Mouse (Mus musculus) kidney, postnatal 0 days (tissue): ENCODE data around the gene Gtf2a2. TPM values are rescaled to one million over a fixed set of nuclear protein-coding genes. Genes with fewer than 3 reads are reported as not detected.
"Not testable (repeated sequence)": the region's sequence is repeated elsewhere in the genome, so short reads cannot be mapped to it uniquely, and the experiment has no call there.

Experiments
- ATAC-seq: fragments of 200-750 bp; cut with Nextera tagmentation; replicated peaks from 2 replicates; pipeline ENCODE4 v1.8.0; 2017; ENCODE audit warnings: low read depth, moderate number of reproducible peaks, moderate TSS enrichment, moderate library complexity; ENCODE audit not compliant: low FRiP score
- DNase-seq: peaks from one replicate; pipeline ENCODE4 v3.0.0-alpha.2; 2016; ENCODE audit warnings: low spot score
- H3K27ac ChIP-seq: fragments of 300-500 bp; sonication (generic); 2 replicates; pipeline ENCODE4 v1.5.1; 2014; ENCODE audit warnings: mild to moderate bottlenecking
- H3K27me3 ChIP-seq: fragments of 300-500 bp; sonication (generic); 2 replicates; pipeline ENCODE4 v1.6.1; 2014; ENCODE audit warnings: low read length, mixed read lengths; ENCODE audit not compliant: insufficient read depth
- H3K36me3 ChIP-seq: fragments of 300-500 bp; sonication (generic); 2 replicates; pipeline ENCODE4 v1.6.1; 2014; ENCODE audit warnings: low read length, mixed read lengths; ENCODE audit not compliant: insufficient read depth
- H3K4me1 ChIP-seq: fragments of 300-500 bp; sonication (generic); replicated peaks from 2 replicates; pipeline ENCODE4 v1.6.1; 2014; ENCODE audit warnings: antibody characterized with exemption, low read length, mixed read lengths; ENCODE audit not compliant: insufficient read depth
- H3K4me2 ChIP-seq: fragments of 300-500 bp; sonication (generic); 2 replicates; pipeline ENCODE4 v1.6.1; 2014; ENCODE audit warnings: mild to moderate bottlenecking, low read length, moderate library complexity, mixed read lengths
- H3K4me3 ChIP-seq: fragments of 300-500 bp; sonication (generic); replicated peaks from 2 replicates; pipeline ENCODE4 v1.5.1; 2014; ENCODE audit warnings: low read depth, low read length
- H3K9ac ChIP-seq: fragments of 300-500 bp; sonication (generic); 2 replicates; pipeline ENCODE4 v1.6.1; 2014; ENCODE audit warnings: low read depth, low read length
- H3K9me3 ChIP-seq: fragments of 300-500 bp; sonication (generic); replicated peaks from 2 replicates; pipeline ENCODE4 v1.6.1; 2016; ENCODE audit warnings: low read length, inconsistent platforms, mixed read lengths
- CTCF ChIP-seq: IDR thresholded peaks from 2 replicates; pipeline ENCODE4 v1.5.1; 2016; ENCODE audit warnings: antibody characterized with exemption, low read depth, mild to moderate bottlenecking, moderate library complexity
- WGBS: fragments of 180-500 bp; shearing (Covaris S2); extraction: QIAGEN DNeasy Blood & Tissue Kit; methylation state at CpG from one replicate; pipeline ENCODE4 v1.1.7; 2014; 5-methylcytosine and 5-hydroxymethylcytosine counted together
- polyA plus RNA-seq: library from polyadenylated mRNA; unstranded; fragments of >200 nt; fragmentation: Nextera tagmentation; extraction: Ambion mirVana; gene quantifications from 2 replicates; pipeline ENCODE4 v1.2.1, GENCODE M21; 2015

Gene Gtf2a2
- polyA plus RNA-seq, 1 experiment from 2014 or later, result 210 TPM

DNA sequence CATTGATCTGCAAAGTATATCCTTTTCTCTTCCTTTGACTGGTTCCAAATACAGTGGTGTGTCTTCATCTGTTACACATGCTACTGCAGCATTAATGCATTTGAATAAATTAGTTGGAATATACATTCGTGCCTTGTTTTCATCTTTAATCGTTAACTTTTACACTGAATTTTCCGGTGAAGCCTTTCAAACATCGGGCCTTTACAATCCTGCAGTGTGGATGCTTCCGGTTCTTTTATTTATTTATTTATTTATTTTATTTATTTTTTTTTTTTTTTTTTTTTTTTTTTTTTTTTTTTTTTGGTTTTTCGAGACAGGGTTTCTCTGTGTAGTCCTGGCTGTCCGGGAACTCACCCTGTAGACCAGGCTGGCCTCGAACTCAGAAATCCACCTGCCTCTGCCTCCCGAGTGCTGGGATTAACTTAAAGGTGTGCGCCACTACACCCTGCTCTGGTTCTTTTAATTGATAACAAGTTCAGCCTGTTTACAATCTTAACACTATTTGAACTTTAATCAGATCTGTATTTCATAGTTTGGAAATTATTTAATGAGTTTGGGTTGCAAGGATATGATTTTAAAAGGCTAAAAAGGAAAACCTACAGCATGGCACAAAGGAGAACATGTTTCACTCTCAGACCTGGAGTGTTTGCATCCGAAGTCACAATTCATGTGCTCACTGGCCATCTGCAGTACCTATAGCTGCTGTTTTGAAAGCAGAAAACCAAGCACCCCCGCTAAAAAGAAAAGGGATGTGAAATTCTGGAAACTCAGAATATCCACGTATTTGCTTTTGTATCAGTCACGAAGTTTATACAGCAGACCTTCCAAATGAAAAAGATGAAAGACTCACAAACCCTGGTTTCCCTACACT lies 578 bp upstream of the Gtf2a2 start:
- WGBS, result 54% methylated on average over 14 of the region's 14 CpGs
- Histone ChIP-seq H3K4me1 (peaks cover 9% of the 10 kb centered on the region), H3K9me3 (no peaks in the 10 kb centered on the region), H3K4me2 (peak overlapping the region; percentile 74), H3K27ac (peak overlapping the region; percentile 89), H3K9ac (peak overlapping the region; percentile 86; the same call in 1 of the 2 replicates), H3K4me3 (peak overlapping the region; percentile 74), H3K27me3 (no peaks in the 10 kb centered on the region), H3K36me3 (peaks cover 25% of the 10 kb centered on the region)
- TF ChIP-seq CTCF, result no peak
- DNase-seq (no peak), ATAC-seq (peak; percentile 3; the same call in 1 of the 2 replicates)

DNA sequence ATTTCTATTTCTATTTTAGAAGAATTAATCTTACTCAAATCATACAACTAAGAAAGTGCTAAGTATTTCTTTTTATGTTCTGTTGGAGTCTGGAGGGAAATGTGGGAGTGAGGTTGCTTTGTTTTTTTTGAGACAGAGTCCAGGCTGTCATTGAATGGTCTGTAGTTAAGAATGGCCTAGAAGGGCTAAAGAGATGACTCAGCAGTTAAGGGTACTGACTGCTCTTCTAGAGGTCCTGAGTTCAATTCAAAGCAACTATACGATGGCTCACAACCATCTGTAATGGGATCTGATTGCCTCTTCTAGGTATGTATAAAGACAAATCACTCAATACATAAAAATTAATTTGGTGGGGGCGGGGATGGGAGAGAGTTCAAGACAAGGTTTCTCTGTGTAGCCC lies 3.3 kb downstream of the Gtf2a2 start:
- TF ChIP-seq CTCF, result no peak
- Histone ChIP-seq H3K4me2 (no peak overlapping the region), H3K27ac (no peak overlapping the region), H3K27me3 (no peaks in the 10 kb centered on the region), H3K4me3 (no peak overlapping the region), H3K9ac (no peak overlapping the region), H3K4me1 (peaks cover 9% of the 10 kb centered on the region), H3K36me3 (0 out of 2 replicates have a peak, but pooled peaks cover 3% of the 10 kb centered on the region), H3K9me3 (no peaks in the 10 kb centered on the region)
- 90% methylated on average over 2 of the region's 2 CpGs for WGBS
- no peak for ATAC-seq
- DNase-seq, result no peak

DNA sequence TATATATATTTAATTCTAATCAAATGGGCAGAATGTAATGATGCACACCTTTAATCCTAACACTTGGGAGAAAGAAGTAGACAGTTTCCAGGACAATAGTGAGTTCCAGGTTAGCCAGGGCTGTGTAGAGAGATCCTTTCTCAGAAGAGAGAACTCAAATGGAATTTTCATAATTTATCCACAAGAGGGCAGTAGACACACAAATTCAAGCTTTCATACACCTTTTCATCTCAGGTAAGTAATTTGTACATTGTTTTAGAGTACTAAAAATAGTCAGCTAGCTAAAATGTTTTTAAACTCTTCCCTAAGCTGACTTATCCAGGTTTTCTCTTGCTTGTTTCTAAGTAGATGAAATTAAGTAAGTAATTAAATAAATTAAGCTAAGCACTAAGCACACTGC lies 6.5 kb downstream of the Gtf2a2 start:
- no peak overlapping the region for H3K4me3 ChIP-seq

GRCm38 (mm10) chr9:70021610-70022009 lies 9.3 kb downstream of the Gtf2a2 start:
- no peaks in the 10 kb centered on the region for H3K27me3 ChIP-seq
- H3K4me3 ChIP-seq, result no peak overlapping the region
- no peaks in the 10 kb centered on the region for H3K4me1 ChIP-seq
- WGBS, result 59% methylated on average over 1 of the region's 1 CpGs
- no peak overlapping the region for H3K4me2 ChIP-seq
- H3K9ac ChIP-seq, result no peak overlapping the region
- TF ChIP-seq CTCF, result no peak
- ATAC-seq, result no peak
- H3K27ac ChIP-seq, result no peak overlapping the region
- H3K9me3 ChIP-seq, result no peaks in the 10 kb centered on the region
- peaks cover 8% of the 10 kb centered on the region; the same call in 1 of the 2 replicates for H3K36me3 ChIP-seq
- no peak for DNase-seq

More for the DNA sequence above, 6.5 kb downstream of the Gtf2a2 start:
- DNase-seq, result peak; percentile 65
- no peak for ATAC-seq
- Histone ChIP-seq H3K27ac (no peak overlapping the region), H3K9me3 (no peaks in the 10 kb centered on the region), H3K4me2 (no peak overlapping the region), H3K9ac (no peak overlapping the region), H3K36me3 (peaks cover 8% of the 10 kb centered on the region; the same call in 1 of the 2 replicates), H3K4me1 (peaks cover 5% of the 10 kb centered on the region; the same call in 1 of the 2 replicates), H3K27me3 (no peaks in the 10 kb centered on the region)
- TF ChIP-seq CTCF, result peak; percentile 75

- 95% methylated on average over 4 of the region's 4 CpGs for WGBS
- H3K4me2 ChIP-seq, result no peak overlapping the region
- H3K27me3 ChIP-seq, result no peaks in the 10 kb centered on the region
- H3K4me1 ChIP-seq, result no peaks in the 10 kb centered on the region
- no peak for DNase-seq
- TF ChIP-seq CTCF, result no peak
- no peak overlapping the region for H3K27ac ChIP-seq
- ATAC-seq, result no peak
- H3K9ac ChIP-seq, result no peak overlapping the region
- peaks cover 8% of the 10 kb centered on the region; the same call in 1 of the 2 replicates for H3K36me3 ChIP-seq
- no peak overlapping the region for H3K4me3 ChIP-seq
- H3K9me3 ChIP-seq, result no peaks in the 10 kb centered on the region
Measured at GRCm38 (mm10) chr9:70022083-70022482, 9.7 kb downstream of the Gtf2a2 start.

GRCm38 (mm10) chr9:70023615-70024014 lies 11.3 kb downstream of the Gtf2a2 start:
- not testable (repeated sequence) for DNase-seq, H3K9me3 ChIP-seq, ATAC-seq, H3K27me3 ChIP-seq, H3K36me3 ChIP-seq, H3K4me1 ChIP-seq, H3K4me3 ChIP-seq, H3K9ac ChIP-seq, H3K27ac ChIP-seq, H3K4me2 ChIP-seq
- 58% methylated on average over 1 of the region's 1 CpGs for WGBS
